Mouse (Mus musculus) cortical plate, adult 2 months (tissue): ENCODE results near the gene Wbp2.

Source experiments
- CTCF ChIP-seq: fragments of 200-500 bp; IDR thresholded peaks from 2 replicates; pipeline ENCODE4 v1.5.1; 2011; ENCODE audit warnings: mild to moderate bottlenecking, control low read depth, low read length; ENCODE audit not compliant: insufficient read depth; ENCODE audit errors: extremely low read depth
- POLR2A ChIP-seq: fragments of 200-500 bp; IDR thresholded peaks from 2 replicates; pipeline ENCODE4 v1.6.1; 2011; ENCODE audit warnings: mild to moderate bottlenecking, low read length, control low read depth; ENCODE audit not compliant: insufficient read depth; ENCODE audit errors: extremely low read depth

GRCm38 (mm10) chr11:116105065-116105464 is 18.3 kb upstream of the Wbp2 start:
- TF ChIP-seq CTCF (no peak), POLR2A (no peak)
